Mouse (Mus musculus): Measurements from ENCODE around the gene Stoml3. TPM values are rescaled to one million over a fixed set of nuclear protein-coding genes. Genes with fewer than 3 reads are reported as not detected.

Gene Stoml3
- polyA plus RNA-seq, 1 experiment from 2014 or later: 0.06 TPM

DNA sequence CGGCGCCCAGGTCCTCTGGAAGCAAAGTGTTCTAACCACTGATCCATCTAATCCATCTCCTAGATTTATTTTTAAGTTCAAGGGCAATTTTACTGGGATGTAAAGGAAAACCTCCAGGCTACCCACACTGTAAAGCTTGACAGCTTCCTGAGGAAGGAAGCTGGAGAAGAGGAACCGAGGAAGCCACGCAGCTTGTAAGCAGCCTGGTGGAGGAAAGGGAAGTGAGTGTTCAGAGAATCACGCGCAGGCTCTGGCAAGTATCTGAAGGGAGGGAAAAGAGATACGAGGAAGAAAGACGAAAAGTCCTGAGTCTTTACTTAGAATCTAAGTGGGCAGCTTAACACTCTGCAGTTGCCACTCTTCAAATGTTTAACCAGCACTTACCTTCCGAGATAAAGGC, 28.3 kb upstream of the Stoml3 start:
- in situ Hi-C loops (cut with MboI; ENCODE audit: low pct_unique_long_range_greater_than_20kb): no loop called here
- TF ChIP-seq CTCF (IDR thresholded peaks at IDR 0.05): no peak
- H3K27me3 ChIP-seq: no peaks in the 10 kb centered on the region
- DNase-seq (ENCODE audit: low read depth, low spot score) (no peak), ATAC-seq (no peak)
- CTCF ChIA-PET: interaction anchor here (2.1 kb wide), 1 partner anchor 11 kb away, joined by 14 read pairs; no protein-coding TSS in a partner anchor
- POLR2A ChIA-PET: no interaction called here

DNA sequence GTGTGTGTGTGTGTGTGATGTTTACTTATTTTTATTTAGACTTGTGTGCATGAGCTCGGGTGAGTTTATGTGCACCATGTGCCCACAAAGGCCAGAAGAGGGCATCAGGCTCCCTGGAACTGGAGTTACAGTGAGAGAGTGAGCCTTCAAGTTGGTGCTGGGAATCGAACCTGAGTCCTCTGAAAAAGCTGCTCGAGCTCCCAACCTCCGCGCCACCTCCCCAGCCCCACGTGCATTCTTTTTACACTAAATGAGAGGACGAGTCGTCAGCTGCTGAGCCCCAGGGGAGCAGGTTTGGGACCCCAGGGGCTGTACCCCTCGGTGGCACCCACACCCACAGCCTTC, 25.8 kb upstream of the Stoml3 start:
- DNase-seq (ENCODE audit: low read depth, low spot score) (no peak), ATAC-seq (peak; percentile 1)
- no peak for TF ChIP-seq CTCF (IDR thresholded peaks at IDR 0.05)
- ChIA-PET CTCF (interaction anchor here (2.3 kb wide), 1 partner anchor 14 kb away, joined by 10 read pairs; no protein-coding TSS in a partner anchor), POLR2A (interaction anchor here (0.7 kb wide), 1 partner anchor 42 kb away, joined by 3 read pairs; no protein-coding TSS in a partner anchor)
- in situ Hi-C loops (cut with MboI; ENCODE audit: low pct_unique_long_range_greater_than_20kb): no loop called here
- no peaks in the 10 kb centered on the region for H3K27me3 ChIP-seq

DNA sequence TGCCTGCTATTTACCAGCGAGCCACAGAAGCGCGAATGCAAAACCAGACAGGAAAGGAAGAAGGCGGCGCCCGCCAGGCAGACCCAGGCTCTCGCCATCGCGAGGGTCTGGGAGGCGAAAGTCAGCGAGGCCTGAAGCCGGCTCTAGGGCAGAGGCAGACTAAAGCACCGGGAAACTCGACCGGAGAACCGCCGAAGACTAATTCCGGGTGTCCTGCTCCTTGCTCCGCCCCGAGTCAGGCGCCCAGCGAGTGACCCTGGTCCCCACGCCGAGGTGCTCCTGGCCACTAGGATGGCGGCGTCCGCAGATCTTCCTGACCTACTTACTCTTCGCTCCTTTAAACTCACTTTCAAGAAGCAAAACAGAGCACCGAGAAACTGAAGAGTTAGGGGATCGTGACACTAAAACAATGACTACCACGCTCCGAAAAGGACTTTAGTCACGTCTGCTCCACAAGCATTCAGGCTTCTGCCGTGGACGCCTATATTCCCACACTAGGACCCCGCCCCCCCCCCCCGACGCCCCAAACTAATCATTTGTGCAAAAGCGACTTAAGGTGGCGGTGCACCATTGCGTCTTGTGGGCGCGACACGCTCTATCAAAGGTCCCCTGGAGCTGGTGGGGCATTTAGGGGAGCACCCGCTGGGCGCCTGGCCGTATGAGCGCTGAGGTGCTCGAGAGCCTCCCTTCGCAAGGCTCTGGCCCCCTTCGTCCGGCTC, 25.2 kb upstream of the Stoml3 start, which contains the start of the genes Nhlrc3 and Proser1:
Gene Nhlrc3, minus strand, starts transcription at position 287 of the 719 bp plus-strand sequence.
Gene Proser1, plus strand, starts transcription at position 621 of the 719 bp plus-strand sequence.
- no peak for TF ChIP-seq CTCF (IDR thresholded peaks at IDR 0.05)
- ChIA-PET POLR2A (interaction anchor here (0.7 to 1.3 kb wide), 2 partner anchors 10 to 42 kb away, joined by 3 to 4 read pairs; no protein-coding TSS in a partner anchor), CTCF (interaction anchor here (0.6 to 2.3 kb wide), 5 partner anchors 9 to 1467 kb away, joined by 3 to 10 read pairs (median 4); no protein-coding TSS in a partner anchor)
- H3K27me3 ChIP-seq: no peaks in the 10 kb centered on the region
- in situ Hi-C loops (cut with MboI; ENCODE audit: low pct_unique_long_range_greater_than_20kb): no loop called here
- ATAC-seq (peak; percentile 93), DNase-seq (ENCODE audit: low read depth, low spot score) (peak; percentile 97)

DNA sequence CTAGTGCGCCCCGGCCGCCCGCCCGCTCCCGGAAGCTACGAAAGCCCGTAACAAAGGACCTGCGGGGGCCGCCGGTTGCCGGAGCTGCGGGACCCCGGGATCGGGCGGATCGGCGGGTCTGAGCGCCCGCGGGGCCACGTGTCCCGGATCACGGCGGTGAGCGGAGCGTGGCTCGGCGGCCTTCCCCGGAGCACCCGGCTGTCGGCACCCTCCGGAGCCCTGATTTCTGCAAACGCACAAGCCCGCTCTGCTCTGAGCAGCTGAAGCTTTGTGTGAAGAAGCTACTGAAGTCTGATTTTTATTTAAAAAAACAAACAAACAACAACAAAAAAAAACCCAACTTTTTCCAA, 24.7 kb upstream of the Stoml3 start:
- H3K27me3 ChIP-seq: no peaks in the 10 kb centered on the region
- CTCF ChIA-PET: interaction anchor here (0.6 to 2.3 kb wide), 6 partner anchors 9 to 1467 kb away, joined by 3 to 10 read pairs (median 4); no protein-coding TSS in a partner anchor
- no peak for TF ChIP-seq CTCF (IDR thresholded peaks at IDR 0.05)
- DNase-seq (ENCODE audit: low read depth, low spot score) (no peak), ATAC-seq (peak; percentile 36)
- POLR2A ChIA-PET: interaction anchor here (1.3 kb wide), 1 partner anchor 9 kb away, joined by 4 read pairs; no protein-coding TSS in a partner anchor
- in situ Hi-C loops (cut with MboI; ENCODE audit: low pct_unique_long_range_greater_than_20kb): no loop called here

DNA sequence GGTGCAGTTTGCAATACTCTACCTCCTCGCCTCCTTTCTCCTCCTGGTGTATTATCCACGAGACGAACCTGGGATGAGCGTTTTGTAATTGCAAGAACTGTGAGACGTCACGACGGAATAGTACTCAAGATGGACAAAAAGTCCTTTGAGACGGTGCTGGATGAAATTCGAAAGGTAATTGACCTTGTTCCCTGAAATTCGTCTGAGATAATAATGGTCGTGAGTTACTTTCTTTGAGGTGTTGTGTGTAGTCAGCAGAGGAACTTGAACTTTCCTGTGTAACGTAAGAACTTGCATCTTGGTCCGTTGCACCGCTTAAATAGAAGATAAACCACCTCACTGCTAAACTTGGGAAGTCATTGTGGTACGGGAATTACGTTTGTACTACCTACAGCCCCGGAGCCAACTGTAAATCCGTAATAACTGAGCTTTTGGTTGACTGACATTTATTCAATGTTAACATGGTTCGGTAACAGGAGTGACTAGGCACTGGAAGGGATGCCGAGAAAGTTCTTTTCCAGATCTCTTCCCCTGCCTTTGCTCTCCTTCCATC, 24.2 kb upstream of the Stoml3 start:
- H3K27me3 ChIP-seq: no peaks in the 10 kb centered on the region
- POLR2A ChIA-PET: interaction anchor here (1.3 kb wide), 1 partner anchor 9 kb away, joined by 4 read pairs; no protein-coding TSS in a partner anchor
- TF ChIP-seq CTCF (IDR thresholded peaks at IDR 0.05): no peak
- in situ Hi-C loops (cut with MboI; ENCODE audit: low pct_unique_long_range_greater_than_20kb): no loop called here
- DNase-seq (ENCODE audit: low read depth, low spot score): no peak
- CTCF ChIA-PET: interaction anchor here (0.8 to 2.3 kb wide), 6 partner anchors 8 to 20 kb away, joined by 4 to 10 read pairs (median 4); no protein-coding TSS in a partner anchor
- peak; percentile 30 for ATAC-seq

DNA sequence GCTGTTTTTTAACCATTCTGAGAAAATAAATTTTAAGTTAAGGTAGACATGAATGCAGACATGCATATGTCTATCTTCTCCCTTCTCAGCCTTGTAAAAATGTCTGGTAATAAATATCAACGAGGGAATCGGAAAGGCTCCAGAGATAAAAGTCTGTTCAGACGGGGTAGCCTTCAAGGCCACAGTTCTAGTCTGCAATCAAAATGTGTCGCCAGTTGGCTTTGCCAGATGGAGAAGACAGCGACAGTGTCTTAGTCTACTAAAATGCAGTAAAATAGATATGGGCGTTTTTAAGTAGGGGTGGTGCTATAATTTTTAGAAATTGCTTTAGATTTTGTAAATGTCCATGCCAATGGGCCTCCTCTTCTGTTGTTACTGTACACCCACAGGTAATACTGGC, 23.1 kb upstream of the Stoml3 start:
- no peak for DNase-seq (ENCODE audit: low read depth, low spot score)
- CTCF ChIA-PET: interaction anchor here (1.0 to 1.4 kb wide), 4 partner anchors 9 to 437 kb away, joined by 3 to 5 read pairs (median 4); no protein-coding TSS in a partner anchor
- POLR2A ChIA-PET: no interaction called here
- in situ Hi-C loops (cut with MboI; ENCODE audit: low pct_unique_long_range_greater_than_20kb): no loop called here
- ATAC-seq: no peak
- no peaks in the 10 kb centered on the region for H3K27me3 ChIP-seq
- TF ChIP-seq CTCF (IDR thresholded peaks at IDR 0.05): no peak

DNA sequence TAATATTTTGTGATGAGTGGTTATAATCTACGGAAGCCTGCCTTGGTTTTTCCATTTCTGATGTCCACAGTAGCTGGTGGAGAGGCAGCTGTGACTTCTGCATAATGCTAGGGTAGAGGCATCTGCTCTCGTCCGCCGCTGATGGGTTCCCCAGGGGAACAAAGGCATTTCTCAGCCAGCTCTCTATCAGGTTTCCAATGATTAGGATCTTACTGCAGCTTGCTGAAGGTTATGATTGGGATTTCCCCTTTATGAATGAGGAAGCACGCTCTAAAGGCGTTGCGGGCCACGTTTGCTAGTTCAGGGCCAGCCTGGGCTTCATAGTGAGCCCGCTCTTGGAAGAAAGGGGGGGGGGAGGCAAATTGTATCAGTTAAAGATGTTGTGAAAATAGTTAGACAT, 22.0 kb upstream of the Stoml3 start:
- no peak for TF ChIP-seq CTCF (IDR thresholded peaks at IDR 0.05)
- no peak for ATAC-seq
- in situ Hi-C loops (cut with MboI; ENCODE audit: low pct_unique_long_range_greater_than_20kb): no loop called here
- DNase-seq (ENCODE audit: low read depth, low spot score): no peak
- ChIA-PET POLR2A (interaction anchor here (0.8 kb wide), 1 partner anchor 11 kb away, joined by 3 read pairs; no protein-coding TSS in a partner anchor), CTCF (interaction anchor here (1.1 to 1.4 kb wide), 2 partner anchors 8 to 20 kb away, joined by 3 to 5 read pairs; no protein-coding TSS in a partner anchor)
- H3K27me3 ChIP-seq: no peaks in the 10 kb centered on the region

DNA sequence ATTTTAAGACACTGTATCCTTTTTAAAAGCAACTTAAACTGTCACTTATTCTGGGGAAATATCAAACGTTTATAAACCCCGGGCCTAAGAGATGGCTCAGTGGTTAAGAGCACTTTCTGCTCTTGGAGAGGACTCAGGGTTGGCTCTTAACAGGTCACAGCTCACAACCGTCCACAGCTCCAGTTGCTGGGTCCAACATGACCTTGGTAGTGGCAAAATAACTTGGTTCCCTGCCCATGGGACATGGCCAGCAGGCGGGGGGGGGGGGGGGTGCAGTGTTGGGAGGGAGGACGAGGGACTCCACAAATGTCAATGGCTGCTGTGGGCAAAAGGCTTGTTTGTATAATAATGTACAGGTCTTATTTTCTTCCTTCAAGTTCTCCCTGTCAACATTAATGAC, 21.1 kb upstream of the Stoml3 start:
- in situ Hi-C loops (cut with MboI; ENCODE audit: low pct_unique_long_range_greater_than_20kb): no loop called here
- H3K27me3 ChIP-seq: no peaks in the 10 kb centered on the region
- ATAC-seq (no peak), DNase-seq (ENCODE audit: low read depth, low spot score) (no peak)
- CTCF ChIA-PET: no interaction called here
- TF ChIP-seq CTCF (IDR thresholded peaks at IDR 0.05): no peak
- POLR2A ChIA-PET: no interaction called here

DNA sequence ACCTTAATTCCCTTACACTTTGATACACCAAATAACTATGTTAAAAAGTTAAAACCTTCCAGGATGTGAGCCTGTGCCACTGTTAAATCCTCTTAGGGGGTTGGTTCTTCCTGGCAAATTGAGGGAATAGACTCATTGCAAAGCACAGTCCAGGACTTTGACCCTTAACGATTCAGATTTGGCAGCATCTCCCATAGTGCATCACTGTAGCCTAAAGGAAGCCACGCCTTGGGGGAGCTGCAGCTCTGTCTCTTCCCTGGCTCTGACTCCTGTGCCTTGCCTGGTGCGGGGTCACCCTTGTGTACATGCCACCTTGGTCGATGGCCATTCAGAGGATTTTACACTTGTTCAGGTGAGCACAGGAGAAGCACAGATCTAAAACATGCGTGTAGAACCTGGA, 18.8 kb upstream of the Stoml3 start:
- ChIA-PET CTCF (interaction anchor here (1.2 to 3.4 kb wide), 3 partner anchors 14 to 26 kb away, joined by 3 to 15 read pairs (median 4); no protein-coding TSS in a partner anchor), POLR2A (interaction anchor here (1.4 kb wide), 1 partner anchor 12 kb away, joined by 3 read pairs; no protein-coding TSS in a partner anchor)
- no peak for DNase-seq (ENCODE audit: low read depth, low spot score)
- TF ChIP-seq CTCF (IDR thresholded peaks at IDR 0.05): no peak
- in situ Hi-C loops (cut with MboI; ENCODE audit: low pct_unique_long_range_greater_than_20kb): no loop called here
- H3K27me3 ChIP-seq: no peaks in the 10 kb centered on the region
- ATAC-seq: no peak

DNA sequence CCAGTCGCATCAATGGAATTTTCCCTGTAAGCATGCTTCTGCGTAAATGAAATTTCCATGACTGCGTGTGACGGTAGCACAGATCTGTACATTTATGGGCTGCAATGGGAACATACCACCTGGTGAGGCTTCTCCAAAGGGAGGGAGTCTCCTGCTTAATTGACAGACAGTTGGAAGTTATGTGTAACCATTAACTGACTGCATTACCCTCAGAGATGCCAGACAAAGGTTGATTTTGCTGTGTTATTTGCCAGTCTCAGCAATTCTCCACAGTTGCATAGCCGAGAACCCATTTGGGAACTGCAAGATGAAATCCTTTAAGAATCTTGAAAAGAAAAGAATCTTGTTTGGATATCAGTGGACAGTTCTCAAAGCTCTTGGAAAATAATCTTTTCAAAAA, 16.4 kb upstream of the Stoml3 start:
- no peak for TF ChIP-seq CTCF (IDR thresholded peaks at IDR 0.05)
- DNase-seq (ENCODE audit: low read depth, low spot score) (no peak), ATAC-seq (no peak)
- POLR2A ChIA-PET: interaction anchor here (0.6 to 1.6 kb wide), 2 partner anchors 8 to 156 kb away, joined by 4 read pairs; partner anchors contain the start of gene Proser1
- in situ Hi-C loops (cut with MboI; ENCODE audit: low pct_unique_long_range_greater_than_20kb): no loop called here
- H3K27me3 ChIP-seq: no peaks in the 10 kb centered on the region
- CTCF ChIA-PET: interaction anchor here (1.4 to 1.7 kb wide), 2 partner anchors 8 to 19 kb away, joined by 3 to 6 read pairs; partner anchors contain the start of genes Nhlrc3 and Proser1
